Mouse (Mus musculus): Measurements from ENCODE around the gene Samd4.

DNA sequence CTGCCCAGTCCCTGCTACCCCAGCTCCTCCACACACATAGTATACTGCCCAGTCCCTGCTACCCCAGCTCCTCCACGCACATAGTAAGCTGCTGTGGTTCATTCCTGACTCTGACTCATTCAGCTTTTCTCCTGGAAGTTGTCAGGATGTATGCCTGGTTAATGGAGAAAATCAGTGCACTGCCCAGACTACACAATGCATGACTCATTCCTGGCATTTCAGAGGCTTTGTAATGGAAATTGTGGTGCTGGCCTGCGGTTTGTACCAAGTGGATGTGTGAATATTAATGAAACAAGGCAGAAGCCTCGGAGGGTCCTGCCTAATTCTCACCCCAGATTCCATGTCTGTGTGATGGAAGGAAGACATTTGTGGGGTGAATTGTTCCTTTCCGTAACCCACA is 107.0 kb downstream of the Samd4 start:
- TF ChIP-seq CTCF (IDR thresholded peaks at IDR 0.05; ENCODE audit: low read depth, low read length) (no peak), POLR2A (IDR thresholded peaks at IDR 0.05; ENCODE audit: extremely low read depth, insufficient read depth, low read length) (no peak)
